Mouse (Mus musculus): Measurements from ENCODE around the gene C2cd4a.

C2cd4a gene

DNA sequence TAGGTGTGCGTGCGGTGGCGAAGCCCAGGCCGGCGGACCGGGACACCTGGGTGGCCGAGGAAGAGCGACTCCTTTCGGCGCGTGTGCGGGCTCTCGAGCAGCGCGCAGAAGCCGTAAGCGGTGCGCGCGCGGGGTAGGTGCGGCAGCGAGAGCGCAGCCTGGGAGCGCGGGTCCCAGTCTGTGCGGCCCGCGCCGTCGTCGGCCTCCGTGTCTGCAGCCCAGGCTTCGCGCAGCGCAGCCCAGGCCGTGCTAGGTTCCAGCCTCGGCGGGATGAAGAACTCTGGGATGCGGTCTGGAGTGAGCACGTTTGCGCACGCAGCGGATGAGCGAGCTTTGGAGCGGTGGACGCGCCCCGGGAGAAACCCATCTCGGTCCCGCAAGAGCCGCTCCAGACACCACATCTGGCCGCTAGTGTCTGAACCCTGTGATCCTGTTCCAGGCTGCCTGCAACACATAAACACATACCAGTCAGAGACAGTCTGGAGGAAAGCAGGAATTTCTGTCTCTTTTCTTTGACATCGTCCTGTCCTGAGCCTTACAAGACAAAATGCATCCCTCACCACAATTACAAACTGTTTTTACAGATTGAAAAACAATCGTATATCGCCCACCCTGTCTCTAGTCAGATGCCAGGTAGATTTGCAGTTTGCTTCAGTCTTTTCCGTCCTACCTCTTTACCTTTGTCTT, 628 bp downstream of the C2cd4a start:
- no peak for DNase-seq (ENCODE audit: low spot score)

GRCm38 (mm10) chr9:67830411-67831358, 1.4 kb downstream of the C2cd4a start:
- no peak for DNase-seq (ENCODE audit: low spot score)

- no peak for DNase-seq (ENCODE audit: low spot score)
Observed at GRCm38 (mm10) chr9:67828182-67828581, 3.9 kb downstream of the C2cd4a start.

DNA sequence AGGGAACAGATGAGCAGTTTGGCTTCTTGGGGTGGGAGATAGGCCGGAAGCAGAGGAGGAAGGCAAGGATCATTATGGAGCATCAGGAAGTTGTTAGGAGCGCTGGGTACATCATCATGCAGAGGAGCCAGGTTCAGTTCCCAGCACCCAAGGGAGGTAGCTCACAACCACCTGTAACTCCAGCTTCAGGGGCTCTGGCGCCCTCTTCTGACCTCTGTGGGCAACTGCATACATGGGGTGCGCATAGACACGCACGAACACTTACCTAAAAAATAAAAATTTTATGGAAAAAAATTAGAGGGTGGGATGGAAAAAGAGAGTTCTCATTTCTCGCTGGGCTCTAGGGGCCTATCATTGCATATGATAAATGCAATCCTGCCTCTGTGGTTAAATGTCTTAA, 6.6 kb downstream of the C2cd4a start:
- no peak for DNase-seq (ENCODE audit: low spot score)

GRCm38 (mm10) chr9:67823131-67823530, 9.0 kb downstream of the C2cd4a start:
- no peak for DNase-seq (ENCODE audit: low spot score)

DNA sequence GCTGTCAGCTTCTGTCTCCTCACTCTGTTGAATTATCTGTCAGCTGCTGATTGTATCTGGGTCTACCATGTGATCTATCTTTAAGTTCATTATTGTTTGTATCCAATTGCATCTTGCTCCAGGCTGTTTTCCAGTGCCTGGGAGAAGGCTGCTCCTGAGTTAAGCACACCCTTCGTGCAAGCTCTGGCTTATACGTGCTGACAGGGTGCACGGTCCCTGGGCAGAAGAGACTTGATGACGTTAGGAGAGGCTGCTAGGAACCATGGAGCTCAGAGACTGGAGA, 13.5 kb downstream of the C2cd4a start:
- no peak for DNase-seq (ENCODE audit: low spot score)

GRCm38 (mm10) chr9:67817898-67818667, 14.0 kb downstream of the C2cd4a start:
- no peak for DNase-seq (ENCODE audit: low spot score)

GRCm38 (mm10) chr9:67816172-67816928, 15.8 kb downstream of the C2cd4a start:
- no peak for DNase-seq (ENCODE audit: low spot score)

GRCm38 (mm10) chr9:67813665-67814337, 18.3 kb downstream of the C2cd4a start:
- DNase-seq (ENCODE audit: low spot score) = no peak

DNA sequence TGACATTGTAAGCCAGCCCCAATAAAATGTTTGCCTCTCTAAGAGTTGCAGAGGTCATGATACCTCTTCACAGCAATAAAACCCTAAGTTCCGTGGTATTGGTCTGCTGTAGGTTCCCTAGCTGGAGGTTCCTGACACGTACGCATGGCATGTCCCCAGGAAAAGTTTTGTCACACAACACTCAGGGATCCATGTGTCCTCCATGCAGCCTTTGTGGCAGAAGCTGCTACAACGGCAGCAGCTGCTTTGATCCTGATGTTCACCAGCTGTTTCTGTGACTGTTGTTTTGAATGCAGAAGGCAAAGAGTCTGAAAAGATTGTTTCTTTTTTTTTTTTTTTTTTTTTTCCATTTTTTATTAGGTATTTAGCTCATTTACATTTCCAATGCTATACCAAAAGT, 19.0 kb downstream of the C2cd4a start:
- DNase-seq (ENCODE audit: low spot score) = no peak

- no peak for DNase-seq (ENCODE audit: low spot score)
Observed at GRCm38 (mm10) chr9:67811116-67811515, 21.0 kb downstream of the C2cd4a start.

DNA sequence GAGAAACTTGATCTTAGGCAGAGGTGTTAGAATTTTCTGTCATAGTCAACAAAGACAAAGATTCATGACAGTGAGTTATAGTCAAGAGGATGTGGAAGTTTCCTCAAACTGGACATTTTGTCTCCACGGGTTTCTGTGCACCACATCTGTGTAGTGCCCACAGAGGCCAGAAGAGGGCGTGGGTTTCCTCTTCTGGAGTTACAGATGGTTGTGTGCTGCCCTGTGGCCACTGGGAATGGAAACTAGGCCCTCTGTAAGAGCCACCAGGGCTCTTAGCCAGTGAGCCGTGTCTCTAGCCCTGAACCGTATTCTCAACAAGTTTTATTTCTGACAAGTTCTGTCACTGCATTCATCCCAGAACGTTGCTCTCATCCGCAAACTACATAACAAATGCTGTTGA, 21.6 kb downstream of the C2cd4a start:
- DNase-seq (ENCODE audit: low spot score) = no peak

DNA sequence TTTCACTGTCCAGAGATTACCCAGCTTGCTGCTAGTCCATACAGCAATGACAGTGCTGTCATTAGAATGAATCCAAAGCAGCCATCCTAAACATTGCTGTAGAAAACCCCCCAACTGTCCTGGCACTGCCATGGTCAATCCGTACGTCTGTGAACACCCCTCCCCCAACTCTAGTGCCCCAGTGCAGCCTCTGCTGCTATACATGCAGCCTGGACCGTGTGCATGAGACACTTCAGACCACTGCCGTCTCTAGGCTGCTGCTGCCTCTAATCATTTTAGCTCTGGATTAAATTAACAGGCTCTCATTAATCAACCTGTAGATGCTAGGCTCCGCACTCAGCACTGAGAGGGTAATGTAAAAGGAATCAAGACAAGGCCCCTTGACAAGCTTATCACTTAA, 25.1 kb downstream of the C2cd4a start:
- no peak for DNase-seq (ENCODE audit: low spot score)

GRCm38 (mm10) chr9:67802241-67802640, 29.9 kb downstream of the C2cd4a start:
- peak; percentile 52 for DNase-seq (ENCODE audit: low spot score)

DNA sequence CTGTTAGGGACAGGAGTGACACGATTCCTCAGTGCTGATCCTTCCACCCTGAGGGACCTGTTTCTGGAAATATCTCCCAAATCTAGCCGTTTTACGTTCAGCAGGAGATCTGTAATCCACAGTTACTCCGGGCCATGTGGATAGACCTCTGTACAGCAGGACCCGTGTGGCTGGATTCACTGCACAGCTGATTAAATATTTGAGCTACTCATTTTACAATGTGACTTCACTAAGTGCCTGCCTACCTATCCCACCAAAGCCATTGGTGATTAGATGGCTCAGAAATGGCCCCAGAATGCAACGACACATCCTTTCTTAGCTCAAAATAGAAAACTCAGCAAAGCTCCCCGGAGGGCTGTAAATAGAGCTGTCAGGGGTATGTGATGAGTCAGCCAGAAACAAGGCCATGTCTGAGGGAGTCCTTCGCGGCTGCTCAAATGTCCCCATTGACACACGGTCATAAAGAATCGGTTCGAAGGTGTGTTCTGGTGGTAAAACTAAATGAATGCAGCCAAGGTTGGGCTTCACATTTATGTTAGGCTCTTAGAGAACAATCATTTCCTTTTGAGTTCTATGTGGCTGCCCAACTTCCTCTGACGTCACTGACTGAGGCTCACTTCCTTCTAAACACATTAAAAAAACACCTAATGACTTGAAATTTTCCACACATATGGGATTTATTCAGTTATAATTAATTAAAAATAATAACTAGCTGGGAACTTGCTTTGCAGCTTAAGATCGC, 32.9 kb downstream of the C2cd4a start:
- DNase-seq (ENCODE audit: low spot score) = no peak

- DNase-seq (ENCODE audit: low spot score) = no peak
Observed at GRCm38 (mm10) chr9:67795205-67795675, 36.9 kb downstream of the C2cd4a start.

GRCm38 (mm10) chr9:67794668-67795067, 37.5 kb downstream of the C2cd4a start:
- DNase-seq (ENCODE audit: low spot score) = no peak

GRCm38 (mm10) chr9:67794216-67794615, 37.9 kb downstream of the C2cd4a start:
- DNase-seq (ENCODE audit: low spot score) = no peak

GRCm38 (mm10) chr9:67793501-67793900, 38.6 kb downstream of the C2cd4a start:
- DNase-seq (ENCODE audit: low spot score) = no peak

- DNase-seq (ENCODE audit: low spot score) = no peak
Observed at GRCm38 (mm10) chr9:67792405-67792804, 39.7 kb downstream of the C2cd4a start.

DNA sequence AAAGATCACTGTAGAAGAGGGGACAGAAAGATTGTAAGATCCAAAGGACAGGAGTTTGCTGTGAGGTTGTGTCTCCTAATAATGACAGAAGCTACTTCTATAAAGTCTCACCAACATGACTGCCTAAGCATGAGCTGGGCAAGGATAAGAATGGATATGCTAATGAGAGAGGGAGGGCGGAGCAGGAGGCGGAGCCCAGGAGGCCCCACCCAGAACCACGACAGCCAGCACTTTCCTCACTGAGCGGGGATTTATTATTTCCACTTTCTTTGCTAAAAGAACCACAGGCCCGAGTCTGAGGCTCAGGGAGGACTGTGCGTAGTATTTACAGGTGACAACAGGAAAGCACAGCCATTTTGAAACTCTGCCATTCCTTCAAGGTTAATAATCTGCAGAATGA, 44.5 kb downstream of the C2cd4a start:
- no peak for DNase-seq (ENCODE audit: low spot score)
